Mouse (Mus musculus) induced T-regulatory cell, adult 2 months (primary cell): ENCODE results near the gene Aco2.
A peak's percentile ranks its signal among the peaks of the same experiment; 100 is the strongest.

Experiments used
- DNase-seq: peaks from one replicate; pipeline ENCODE4 v3.0.0-alpha.2; 2012; ENCODE audit warnings: low read depth

Gene Aco2

DNA sequence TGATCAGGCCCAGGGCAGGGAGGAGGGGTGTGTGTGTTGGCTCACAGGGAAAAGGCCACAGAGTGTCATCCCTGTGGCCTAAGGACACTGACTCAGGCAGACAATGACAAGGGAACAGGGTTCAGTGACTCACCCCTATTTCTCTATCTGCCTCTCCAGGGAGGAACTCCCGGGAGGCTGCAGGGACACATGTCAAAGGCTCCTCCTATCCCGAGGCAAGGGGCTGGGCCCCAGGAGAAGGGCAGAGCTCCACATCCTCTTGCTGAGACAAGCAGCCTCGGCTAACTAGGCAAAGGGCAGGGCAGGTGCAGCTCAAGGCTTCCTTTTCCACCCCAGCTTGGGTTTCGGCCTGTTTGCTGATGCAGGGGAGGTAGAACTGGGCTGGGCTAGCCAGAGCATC is 26.4 kb upstream of the Aco2 start:
- DNase-seq = no peak

DNA sequence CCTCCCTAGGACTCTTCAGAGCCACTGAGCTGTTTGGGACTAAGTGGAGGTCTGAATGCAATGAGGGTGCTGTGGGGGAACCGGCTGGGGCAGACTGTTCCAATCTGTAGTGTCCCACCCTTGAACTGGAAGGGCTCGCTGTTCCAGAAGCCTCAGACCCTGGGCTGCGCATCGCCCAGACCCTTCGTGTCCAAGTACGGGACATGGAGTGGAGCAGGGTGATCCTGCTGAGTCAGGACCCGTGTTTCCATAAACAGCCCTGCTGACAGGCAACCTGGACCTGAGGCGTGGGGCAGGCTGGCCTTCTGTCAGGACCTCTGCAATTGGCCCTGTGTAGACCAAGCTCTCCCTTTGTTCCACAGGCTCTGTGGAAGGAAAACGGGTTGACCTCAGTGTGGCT is 25.4 kb upstream of the Aco2 start:
- no peak for DNase-seq

DNA sequence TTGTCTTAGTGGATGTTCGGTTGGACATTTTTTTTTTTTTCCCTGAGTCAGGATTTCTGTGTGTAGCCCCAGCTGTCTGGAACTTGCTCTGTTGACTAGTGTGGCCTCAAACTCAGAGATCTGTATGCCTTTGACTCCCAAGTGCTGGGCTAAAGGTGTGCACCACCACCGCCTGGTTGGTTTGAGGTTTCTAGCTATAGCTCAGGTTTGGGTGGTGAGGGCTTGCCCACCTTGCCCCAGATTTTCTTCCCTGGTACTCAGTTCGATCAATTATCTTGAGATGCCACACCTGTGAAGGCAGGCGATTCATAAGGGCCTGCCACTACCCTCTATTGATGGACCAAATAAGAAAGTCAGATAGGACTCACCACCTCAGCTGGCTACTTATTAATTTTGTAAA is 24.9 kb upstream of the Aco2 start:
- no peak for DNase-seq

DNA sequence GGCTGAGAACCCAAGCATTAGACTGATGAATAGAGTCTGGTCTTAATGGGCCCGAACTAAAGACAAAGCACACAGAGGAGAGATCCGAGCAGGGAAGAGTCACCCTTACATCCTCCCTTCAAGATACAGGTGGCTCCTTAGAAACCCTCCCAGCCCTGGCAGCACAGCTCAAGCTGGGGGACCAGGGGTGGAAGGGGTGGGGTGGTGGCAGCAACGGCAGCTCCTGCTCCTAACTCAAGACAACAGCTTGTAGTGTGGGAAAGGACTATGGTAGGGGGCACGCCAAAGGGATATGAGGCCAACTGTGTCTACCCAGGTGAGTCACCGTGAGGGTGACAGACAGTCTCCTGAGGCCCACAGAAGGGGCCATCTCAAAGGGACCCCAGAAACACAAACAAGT is 24.2 kb upstream of the Aco2 start:
- no peak for DNase-seq

DNA sequence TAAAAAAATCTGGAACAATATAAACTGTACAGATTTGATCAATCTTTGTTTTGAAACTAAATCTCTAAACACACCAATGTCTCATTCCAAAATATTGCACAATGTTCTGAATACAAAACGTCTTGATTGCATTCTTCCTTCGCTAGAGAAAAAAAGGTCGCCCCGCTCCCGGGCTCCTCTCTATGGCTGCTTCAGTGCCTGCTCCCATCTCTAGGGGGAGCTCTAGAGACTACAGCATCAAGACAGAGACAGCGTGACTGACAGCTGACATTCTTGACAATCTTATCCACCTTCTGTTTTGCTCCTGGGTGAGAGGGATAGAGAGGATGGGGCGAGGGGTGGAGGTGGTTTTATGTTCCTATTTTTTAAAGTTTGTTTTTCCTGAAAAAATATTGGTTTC is 23.8 kb upstream of the Aco2 start:
- DNase-seq = peak; percentile 89

DNA sequence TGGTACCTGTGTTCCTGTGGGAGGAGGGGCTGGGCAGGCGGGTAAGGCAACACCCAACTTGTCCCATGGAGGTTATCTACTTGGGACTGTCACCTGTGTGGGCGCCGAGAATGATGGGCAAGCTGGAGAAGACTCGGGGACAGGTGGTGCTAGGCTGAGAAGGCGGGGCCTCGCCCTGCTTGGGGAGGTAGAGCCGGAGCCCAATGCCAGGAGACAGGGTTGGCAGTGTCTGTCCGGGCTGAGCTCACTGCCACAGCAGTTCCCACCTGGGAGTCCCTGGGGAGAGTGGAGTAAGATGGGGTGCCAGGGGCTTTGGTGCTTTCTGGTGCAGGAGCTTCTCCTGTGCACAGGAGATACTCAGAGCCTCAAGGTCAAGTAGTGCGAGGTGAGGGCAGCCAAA is 23.0 kb upstream of the Aco2 start:
- DNase-seq = no peak

DNA sequence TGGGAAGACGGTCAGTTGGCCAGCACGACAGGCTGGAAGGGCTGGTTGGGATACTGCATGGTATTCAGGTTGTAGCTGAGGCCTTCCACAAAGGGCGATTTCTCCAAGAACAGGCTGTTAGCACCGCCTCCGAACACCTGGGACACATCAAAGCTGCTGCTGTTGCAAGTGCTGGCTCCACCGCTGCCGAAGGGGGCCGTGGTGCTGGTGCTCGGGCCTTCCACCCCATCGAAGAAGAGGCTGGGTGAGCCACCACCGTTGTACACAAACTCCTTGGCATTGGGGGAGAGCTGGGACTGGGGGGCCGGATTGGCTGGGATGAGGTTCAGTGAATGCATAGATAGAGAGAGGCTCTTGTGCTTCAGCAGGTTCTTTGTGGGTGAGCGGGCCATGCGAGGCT is 21.4 kb upstream of the Aco2 start:
- no peak for DNase-seq

DNA sequence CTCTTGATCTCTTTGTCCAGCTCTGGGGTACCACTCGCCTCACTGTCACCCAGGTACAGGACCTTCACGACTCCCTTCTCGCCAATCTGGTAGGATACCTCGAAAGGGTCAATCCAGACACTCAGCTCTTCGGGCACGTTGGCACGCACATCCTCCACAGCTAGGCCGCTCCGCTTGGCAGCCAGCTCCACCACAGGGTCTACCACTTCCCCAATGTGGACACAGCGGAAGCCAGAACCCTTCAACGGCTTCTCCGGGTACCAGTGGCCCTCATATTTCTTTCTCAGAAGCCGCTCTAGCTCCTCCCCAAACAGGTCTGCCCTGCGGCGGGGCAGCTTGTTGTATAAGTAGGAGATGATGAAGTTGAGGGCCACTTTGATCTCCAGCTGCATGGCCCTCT is 20.7 kb upstream of the Aco2 start:
- DNase-seq = no peak

DNA sequence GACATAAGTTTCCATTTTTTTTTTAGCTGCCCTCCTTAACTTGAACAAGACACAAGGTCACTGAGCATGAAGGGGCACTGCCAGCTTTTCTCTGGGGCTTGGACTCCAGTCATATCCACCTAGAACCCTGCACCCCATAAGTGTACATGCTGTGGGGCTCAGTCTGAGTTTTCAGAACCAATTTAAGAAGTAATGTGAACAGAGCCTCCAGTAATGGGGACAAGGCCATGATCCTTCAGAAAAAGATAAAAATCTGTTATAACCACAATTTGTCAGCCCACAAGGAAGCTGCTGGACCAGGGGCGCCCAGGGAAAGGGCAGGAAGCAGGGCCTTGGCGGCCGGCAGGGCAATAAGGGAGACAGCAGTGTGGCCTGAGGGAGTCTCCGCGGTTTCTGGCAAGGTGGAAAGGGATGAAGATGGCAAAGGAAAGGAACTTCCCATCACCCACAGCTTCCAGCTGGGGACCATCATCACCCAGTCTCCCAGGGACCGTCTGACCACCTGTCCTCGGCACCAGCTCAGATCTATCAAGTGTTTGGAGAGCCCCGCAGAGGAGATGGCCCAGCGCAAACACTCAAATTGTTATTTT is 19.6 kb upstream of the Aco2 start:
- DNase-seq = no peak

DNA sequence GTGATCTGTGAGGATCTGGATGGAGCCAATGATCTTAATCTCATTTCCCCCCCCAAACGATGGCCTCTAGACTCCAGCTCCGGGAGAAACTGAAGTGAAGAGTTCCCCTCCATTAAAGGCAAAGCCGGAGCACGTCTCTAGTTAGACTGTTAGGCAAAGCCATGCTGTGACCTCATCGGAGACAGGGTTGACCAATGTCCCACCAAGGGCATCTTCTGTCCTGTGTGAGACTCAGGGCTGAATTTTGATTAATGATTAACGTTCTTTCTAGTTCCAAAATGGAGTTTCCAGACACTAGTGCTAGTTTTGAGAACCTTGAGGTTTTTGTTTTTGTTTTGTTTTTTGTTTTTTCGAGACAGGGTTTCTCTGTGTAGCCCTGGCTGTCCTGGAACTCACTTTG is 19.0 kb upstream of the Aco2 start:
- DNase-seq = no peak

DNA sequence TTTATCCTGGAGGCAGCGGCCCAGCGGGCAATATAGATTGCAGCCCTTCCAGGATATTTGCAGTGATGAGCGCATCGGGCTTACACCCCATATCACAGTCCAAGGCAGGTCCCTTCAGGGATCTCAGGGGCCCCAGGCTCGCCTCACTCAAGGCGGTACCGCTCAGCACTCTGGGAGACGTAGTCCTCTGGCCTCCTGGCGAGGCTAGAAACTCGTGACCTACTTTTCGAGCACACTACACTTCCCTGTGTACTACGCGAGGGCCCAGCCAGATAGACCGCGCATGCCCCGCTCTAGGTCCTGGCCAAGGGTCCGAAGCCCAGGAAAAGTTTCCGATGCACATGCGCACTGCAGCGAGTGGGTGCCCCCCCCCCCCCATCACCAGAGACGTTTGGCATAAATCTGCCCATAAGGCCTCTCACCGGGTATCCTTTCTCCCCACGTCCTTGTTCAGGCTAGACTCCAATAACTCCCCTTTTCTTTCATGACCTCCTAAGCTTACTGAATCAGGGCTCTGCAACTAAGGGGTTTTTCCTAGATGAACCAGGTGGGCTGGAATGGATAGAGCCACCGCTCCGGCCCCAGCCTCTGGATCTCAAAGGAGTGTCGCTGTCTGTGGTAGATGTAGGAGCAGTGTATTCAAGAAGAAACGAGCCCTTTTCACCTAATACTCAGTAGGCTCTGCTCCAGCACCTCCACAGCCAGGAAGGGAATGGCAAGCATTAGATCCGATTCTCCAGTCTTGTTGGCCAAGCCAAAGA is 15.9 kb upstream of the Aco2 start:
- peak; percentile 88 for DNase-seq

DNA sequence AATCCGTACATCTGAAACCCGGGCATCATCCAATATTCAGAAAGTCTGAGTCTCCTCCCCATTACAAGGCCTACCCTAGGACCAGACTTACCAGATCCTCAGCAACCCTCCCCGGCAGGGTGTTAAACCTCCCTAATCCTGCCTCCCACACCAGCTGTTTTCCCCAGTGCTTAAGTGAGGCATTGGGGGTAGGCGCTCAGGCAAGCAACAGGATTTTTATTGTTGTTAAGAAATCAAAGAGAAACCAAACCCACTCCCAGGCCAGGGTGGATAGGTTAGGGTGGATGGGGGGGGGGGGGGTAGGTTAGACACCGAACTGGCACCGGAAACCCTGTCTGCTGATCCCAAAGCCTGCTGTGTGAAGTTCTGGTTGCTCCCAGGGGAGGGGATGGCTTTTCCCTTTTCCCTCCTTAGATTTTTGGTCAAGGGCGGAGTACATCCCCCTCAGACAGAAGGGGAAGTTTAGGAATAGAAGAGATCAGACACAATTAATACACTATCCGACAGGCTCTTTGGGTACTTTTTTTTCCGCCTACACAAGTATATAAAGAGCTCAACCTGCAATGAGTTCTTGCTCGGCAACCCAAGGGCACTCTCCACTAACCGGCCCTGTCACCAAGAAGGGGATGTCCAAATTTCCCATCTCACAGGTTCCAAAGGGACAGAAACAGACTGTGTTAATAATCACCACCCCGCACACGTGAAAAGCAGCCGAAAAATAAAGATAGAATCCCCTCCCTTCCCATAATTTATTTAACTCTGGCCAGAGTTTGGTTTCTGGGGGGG is 15.0 kb upstream of the Aco2 start:
- peak; percentile 74 for DNase-seq

DNA sequence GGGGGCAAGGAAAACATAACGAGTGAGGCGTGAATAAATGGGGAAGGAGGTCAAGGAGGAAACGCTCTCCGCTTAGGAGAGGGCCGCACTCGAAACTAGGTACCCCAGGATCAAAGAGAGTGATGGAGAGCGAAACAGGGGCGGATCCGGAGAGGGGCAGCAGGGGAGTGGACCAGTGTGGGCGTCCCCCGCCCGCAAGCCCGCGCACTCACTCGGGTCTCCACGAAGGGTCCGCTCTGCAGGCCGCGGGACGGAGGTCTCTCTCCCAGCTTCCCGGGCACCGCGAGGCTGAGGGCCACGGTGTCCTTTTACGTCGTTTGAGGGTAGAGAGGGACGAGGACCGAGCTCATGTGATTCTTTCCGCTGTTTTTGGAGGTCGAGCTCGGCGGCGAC is 14.4 kb upstream of the Aco2 start:
- DNase-seq = no peak

DNA sequence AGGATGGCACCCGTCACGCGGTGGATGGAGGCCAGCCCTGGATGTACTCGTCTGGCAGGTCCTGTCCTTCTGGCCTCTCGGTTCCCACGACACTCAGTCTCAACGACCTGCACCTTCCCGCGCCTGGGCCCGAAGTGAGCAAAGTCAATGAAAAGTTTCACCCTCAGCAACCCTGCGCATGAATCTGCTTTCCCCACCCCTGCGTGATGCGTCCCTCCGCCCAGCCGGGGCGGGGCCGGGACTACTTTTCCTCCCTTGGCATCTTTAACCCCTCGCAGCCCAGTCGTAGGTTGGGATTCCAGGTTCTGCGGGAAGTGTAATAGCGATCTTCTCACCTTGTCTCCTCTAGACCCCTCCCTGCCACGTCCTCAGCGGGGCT is 14.0 kb upstream of the Aco2 start:
- DNase-seq = peak; percentile 95

DNA sequence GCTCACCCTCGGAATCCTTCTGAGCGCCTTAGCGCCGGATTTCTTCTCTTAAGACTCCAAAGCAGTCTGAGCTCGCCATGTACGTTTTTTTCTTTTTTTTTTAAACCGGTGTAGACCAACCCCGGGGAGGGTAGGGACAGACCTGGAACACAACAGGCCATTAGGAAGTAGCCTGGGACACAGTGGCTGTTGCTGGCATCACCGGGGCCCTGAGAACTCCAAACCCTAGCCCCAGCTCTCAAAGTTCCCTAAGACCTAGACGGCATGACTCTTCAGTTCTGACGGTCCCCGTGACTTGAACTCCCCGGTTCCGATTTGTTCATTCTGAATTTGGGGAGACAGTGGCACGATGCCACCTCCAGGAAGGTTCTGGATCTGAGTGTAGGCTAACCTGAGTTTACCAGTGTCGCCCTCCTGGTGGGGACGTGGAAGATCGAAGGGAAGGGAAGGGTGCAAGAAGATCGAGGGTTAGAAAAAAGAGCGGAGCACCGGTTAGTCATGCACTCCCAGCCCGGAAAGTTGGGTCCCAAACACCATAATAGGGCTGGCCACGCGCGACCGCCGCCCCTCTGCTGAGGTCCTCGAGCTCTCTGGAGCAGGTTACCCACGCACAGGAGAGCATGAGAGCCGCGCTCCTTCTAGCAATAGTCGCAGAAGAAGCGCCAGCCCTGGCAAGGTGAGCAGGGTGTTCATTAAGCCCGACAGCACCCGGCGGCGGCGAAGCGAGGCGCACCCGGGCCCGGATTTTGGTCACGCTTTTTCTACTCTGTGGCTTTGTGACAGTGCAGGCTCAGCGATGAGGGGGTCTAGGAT is 13.4 kb upstream of the Aco2 start, which contains the start of gene Tob2:
TSS of gene Tob2 (minus strand) at position 280 of the 813 bp plus-strand sequence.
- peak; percentile 84 for DNase-seq

DNA sequence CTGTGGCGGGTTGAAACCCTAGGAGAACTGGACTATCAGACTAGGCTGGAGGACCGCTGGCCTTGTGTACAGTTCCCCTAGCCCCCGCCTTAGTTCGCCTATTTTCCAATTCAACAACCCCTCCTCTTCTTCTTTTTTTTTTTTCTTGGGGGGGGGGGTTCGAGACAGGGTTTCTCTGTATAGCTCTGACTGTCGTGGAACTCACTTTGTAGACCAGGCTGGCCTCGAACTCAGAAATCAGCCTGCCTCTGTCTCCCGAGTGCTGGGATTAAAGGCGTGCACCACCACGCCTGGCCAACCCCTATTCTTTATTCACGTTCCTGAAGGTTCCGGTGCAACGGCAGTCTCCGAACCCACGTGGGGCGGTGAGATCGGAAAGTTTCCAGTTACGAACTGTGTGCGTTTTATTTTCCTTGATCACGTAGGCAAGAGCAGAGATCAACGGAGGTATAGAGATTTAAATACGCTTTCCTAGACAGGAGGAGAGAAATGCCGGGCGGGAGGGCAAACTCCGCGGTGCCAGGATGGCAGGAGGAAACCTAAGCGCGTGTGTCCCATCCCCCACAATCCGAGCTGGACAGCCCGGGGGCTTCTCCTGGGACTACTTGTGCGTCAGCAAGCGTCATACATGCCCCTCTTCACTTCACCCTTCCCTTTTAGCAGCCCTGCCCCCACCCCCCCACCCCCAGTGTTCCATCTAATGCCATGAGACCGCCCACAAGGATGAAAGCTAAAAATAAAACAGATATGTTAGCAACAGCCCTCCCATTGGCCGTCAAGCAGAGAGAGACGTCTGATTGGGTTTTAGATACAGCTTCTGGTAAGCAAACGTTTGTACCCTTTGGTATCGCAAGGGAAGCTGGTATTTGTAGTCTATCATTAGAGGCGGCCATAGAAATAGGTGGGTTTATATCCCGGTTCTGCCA is 12.5 kb upstream of the Aco2 start:
- DNase-seq = peak; percentile 95

DNA sequence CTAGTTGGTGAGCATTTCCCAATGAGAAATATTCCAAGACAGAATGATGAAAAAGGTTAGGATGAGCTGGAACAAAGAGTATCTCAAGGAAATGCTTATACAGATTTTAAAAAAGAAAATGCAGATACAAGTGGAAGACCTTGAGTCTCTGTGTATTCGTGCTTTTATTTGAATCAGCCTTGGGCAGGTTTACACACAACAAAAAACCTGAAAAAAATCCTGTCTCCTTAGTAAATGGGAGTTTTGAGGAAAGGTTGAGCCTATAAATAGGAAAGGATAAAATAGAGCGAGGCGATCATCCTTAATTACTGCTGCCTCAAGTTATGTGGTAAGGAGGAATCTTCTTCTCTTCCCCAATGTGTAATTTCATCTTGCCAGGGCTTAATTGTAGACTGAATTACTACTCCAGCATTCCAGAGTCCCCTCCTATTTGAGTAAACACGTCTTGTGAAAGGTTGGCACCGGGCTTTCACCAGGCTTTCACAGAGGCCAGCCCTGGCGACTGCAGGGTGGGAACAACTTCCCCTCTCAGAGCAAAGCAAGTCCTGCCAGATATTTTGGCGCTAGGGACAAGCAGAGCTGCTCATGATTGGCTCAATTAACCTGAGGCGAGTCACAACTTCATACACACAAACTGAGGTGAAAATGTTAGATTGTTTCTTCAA is 11.5 kb upstream of the Aco2 start:
- no peak for DNase-seq

DNA sequence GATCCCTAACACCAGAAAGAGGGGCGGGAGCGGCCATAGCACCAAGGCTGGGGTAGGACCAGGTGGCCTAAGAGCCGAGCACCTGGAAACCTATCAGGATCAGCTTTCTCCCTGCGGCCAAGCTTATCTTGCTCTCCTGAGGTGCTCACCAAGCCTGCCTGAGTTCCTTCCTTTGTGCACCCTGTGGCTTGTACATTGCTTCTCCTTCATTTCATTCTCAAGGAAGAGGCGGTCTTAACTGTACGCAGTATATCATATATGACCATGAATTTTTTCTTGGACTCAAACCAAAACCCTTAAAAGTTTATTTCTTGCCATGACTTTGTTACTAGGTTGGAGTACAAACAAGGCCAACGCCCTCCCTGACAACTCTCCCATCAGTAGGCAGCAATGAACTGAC is 7.9 kb upstream of the Aco2 start:
- DNase-seq = no peak

DNA sequence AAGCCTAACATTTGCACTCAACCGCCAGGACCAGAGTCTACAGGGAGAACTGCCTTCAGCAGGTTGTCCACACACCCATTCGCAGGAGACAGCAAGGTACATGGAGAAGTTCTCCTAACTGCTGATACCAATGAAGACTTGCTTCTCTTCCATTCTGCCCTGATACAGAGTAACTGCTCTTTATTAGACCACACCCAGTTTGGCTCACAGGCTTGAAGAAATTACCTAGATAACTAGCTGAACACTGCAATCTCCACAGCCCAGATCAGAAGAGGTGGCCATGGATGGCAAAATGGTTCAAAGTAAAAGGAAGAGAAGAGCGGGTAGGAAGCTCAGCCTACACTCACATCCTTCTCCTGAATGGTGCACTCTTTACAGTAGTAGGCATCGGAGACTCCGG is 2.1 kb upstream of the Aco2 start:
- DNase-seq = no peak

DNA sequence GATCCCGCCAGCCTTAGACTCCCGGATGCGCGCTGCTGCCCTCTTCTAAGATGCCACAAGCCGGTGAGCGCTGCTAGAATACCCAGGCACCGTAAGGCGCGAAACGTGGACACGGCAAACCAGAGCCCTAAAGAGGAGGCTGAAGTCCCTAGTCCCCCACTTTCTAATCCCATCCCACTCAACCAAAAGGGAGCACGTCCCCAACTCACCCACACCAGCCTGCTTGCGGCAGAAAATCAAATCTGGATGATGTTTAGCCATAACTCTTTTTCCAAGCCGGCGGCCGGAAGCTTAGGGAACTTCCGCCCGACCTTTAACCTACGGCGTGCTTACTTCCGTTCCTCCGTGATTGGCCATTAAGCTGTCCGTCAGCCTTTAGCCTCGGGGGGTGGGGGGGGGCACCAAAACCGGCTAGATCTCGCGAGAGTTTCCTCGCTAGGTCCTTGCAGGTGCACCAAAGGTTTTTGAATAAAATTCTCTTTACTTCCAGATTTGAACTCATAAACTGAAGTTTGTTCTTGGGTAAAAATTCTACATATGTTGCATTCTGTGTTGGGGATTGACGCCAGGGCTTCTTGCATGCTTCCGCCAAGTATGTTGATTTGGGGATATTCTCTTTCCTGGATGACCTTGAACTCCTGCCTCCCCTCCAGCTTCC is 376 bp upstream of the Aco2 start, which contains the start of gene Phf5a:
TSS of gene Phf5a (minus strand) at position 308 of the 658 bp plus-strand sequence.
- peak; percentile 99 for DNase-seq
